Mouse (Mus musculus) fibroblast of lung, adult 2 months (primary cell): ENCODE measurements around the gene Pfn1.

Experiments used
- DNase-seq: peaks from one replicate; pipeline ENCODE4 v3.0.0-alpha.2; 2011; ENCODE audit warnings: low read depth

Pfn1 gene

GRCm38 (mm10) chr11:70654923-70655570 lies 603 bp upstream of the Pfn1 start:
- no peak for DNase-seq

GRCm38 (mm10) chr11:70653345-70654197 lies 873 bp downstream of the Pfn1 start:
- no peak for DNase-seq

DNA sequence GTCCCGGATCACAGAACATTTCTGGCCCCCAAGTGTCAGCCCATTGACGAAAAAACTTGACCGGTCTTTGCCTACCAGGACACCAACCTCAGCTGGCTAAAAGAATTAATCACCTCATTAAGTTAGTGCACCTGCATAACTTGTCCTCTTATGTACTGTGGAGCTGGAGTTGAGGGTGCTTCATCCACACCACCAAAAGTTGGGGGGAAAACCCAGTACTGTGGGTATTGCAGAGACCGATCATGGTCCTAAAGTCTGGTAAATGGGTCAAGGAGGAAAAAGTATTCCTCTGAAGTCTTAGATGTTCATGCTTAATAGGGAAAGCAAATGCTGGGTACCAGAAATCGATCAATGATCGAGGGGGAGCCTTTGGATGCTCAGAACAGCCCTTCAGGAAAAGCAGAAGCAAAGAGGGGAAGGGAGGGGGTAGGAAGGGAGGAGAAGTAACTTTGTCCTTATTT lies 1.5 kb downstream of the Pfn1 start:
- no peak for DNase-seq

DNA sequence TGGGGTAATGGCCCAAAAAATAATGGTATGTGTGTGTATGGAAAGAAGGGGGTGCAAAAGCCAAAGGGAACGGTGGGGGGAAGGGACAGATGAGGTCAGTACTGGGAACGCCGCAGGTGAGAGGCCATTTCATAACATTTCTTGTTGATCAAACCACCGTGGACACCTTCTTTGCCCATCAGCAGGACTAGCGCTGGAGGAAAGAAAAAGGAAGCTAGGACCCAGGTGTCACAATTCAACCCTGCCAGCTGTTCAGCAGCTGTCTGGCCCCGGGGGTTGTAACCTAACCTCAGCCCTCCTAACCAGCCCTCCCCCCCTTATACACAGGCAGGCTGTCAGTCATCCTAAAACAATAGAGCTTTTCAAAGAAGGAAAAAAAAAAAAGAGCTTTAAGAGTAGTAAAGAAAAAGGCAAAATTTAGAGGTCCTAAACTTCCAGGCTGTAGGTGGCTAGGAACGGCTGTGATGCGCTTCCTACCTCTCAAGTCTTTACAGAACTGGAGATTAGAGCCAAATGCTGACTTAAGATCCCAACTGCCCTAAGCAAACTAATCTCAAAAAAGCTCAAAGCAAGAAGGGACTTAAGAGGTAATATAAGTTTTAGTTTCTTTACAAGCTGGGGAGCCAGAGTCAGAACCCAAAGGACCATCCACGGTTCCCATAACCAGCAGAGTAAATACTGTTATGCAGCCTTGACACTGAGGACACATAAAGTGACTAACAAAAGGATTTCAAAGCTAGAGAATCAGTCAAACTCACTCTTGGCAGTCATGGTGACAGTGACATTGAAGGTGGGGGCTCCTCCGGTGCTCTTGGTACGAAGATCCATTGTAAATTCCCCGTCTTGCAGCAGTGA lies 2.2 kb downstream of the Pfn1 start:
- no peak for DNase-seq

GRCm38 (mm10) chr11:70651391-70651790 lies 3.1 kb downstream of the Pfn1 start:
- DNase-seq: no peak

- DNase-seq: no peak
Observed at GRCm38 (mm10) chr11:70650322-70651175, 3.9 kb downstream of the Pfn1 start.

DNA sequence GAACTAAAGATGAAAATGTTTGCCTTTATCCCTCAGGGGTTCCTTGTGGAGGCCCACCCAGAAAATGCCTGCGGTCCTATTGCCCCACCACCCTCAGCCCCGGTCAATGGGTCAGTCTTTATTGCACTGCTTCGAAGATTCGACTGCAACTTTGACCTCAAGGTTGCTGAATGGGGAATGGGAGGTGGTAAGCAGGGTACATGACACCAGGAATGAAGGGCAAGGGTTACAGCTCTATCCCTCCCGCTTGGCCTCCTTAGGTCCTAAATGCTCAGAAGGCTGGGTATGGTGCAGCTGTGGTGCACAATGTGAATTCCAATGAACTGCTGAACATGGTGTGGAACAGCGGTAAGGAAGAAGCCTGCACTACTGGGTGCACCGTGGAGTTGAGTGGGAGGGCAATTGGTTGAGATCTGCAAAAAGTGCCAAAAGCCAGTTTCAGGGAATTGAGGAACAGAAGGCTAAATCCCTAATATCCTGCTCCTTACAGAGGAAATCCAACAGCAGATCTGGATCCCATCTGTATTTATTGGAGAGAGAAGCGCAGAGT lies 5.2 kb downstream of the Pfn1 start:
- DNase-seq: no peak

DNA sequence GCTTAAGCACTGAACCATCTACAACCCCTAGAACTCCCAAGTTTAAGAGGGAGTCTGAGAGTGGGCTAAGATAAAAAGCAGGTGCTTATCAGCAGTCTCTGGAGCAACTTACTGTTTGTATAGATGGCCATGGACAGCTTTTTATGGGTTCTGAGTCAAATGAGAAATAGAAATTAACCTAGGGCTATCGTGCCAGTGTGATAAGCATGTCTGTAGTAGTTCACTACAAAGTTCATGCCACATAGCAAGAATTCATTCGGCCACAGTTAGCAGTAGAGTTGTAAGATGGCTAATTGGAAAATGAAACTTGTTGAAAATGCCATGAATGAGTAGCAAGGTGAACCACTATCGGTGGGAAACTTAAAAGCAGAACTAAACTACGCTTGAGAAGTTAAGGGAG lies 5.9 kb downstream of the Pfn1 start:
- DNase-seq: no peak

DNA sequence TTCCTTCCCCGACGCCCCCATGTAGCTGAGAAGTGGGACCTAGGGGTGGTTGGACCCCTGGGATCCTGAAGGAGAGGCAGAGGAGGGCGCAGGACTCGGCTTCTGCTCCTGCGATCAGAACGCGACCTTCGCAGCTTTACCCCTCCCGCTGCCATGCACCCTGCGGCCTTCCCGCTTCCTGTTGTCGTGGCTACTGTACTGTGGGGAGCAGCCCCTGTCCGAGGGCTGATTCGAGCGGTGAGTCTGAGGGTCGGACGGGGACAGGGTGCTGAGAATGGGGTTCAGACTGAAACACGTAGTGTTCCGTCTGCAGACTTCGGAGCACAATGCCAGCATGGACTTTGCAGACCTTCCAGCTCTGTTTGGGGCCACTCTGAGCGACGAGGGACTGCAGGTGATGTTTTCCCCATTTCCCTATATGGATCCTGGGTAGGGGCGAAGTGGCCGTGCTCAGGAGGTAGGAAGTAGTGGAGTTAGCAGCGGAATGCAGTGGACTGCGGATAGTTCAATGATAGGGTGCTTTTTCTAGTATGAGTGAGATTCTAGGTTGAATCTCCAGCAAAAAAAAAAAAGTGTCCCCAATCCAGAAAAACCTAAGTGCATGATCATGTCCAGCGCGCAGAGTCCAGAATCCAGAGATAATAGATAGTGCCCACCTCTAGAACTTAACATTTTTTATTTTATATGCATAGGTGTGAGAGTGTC lies 6.6 kb downstream of the Pfn1 start:
- no peak for DNase-seq

- DNase-seq: peak; percentile 95
Observed at GRCm38 (mm10) chr11:70646691-70647650, 7.5 kb downstream of the Pfn1 start, which contains the start of the genes Rnf167 and Slc25a11. Gene Rnf167 (plus strand): TSS chr11:70647235. Gene Slc25a11 (minus strand): TSS chr11:70647479.

DNA sequence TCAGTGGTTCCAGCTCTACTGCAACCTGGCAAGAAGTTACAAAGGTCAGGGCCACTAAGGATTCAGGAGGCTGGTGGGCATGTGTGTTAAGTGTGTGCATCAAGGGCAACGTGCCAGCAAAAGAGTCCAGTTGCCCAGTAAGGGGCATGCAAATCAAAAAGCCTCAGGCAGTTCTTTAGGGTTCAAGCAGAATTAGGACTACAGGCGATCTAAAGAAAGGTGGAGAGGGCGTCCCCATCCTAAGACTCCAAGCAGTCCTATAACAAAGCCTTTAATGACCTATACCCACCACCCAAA lies 8.2 kb downstream of the Pfn1 start:
- no peak for DNase-seq

DNA sequence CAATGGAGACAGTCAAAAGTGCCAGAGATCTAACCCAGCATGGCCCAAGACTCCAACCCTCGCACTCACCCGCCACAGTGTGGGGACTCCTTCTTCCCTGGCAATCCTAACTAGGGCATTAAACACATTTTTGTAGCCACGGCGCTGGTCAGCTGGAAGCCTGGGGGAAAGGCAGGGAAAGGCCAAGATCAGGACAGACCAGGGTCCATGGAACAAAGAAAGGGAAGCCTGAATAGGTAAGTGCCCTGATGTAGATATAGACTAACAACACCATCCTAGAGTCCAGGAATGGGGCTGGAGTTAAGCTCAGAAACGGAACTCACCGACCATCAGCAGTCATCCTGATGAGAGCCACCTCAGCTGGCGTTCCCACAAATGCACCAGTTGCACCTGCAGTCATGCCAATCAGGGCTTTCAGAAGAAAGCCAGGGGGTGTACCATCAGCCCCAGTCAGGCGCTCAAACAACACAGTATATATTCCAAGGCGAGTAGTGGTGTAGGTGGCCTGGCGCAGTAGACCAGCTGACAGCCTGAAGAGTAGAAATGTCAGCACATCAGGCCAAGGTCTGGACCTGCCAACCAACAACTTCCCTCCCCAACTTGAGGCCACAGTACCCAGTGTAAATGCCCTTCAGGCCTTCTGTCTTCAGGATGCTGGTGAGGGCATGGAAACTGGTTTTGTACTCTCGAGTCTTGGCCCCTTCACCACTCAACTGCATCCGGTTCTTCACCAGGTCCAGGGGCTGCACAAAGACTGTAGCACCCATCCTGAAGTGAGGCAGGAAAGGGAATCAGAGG lies 8.8 kb downstream of the Pfn1 start:
- no peak for DNase-seq

DNA sequence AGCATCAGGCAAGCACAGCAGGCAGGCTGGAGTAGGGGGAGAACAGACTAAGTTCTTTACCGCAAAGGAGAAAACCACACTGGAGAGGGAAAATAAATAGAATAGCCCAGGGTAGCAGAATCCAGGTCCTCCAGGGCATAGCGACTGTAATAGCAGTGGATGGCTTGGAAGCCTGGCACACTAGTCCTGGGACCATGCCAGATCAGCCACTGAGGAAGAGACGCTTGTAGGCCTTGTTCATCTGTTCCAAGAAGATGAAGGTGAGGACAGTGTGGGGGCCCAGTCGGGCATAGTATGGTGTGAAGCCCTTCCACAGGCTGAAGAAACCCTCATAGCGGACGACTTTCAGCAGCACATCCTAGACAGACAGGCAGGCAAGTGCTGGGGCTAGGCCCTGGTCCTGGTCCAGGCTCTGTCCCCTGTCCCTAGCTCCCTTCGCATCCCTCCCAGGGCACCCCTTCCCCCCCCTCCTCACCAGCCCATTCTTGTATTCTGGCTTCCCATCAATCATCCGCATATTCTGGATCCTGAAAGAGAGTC lies 9.8 kb downstream of the Pfn1 start:
- no peak for DNase-seq

DNA sequence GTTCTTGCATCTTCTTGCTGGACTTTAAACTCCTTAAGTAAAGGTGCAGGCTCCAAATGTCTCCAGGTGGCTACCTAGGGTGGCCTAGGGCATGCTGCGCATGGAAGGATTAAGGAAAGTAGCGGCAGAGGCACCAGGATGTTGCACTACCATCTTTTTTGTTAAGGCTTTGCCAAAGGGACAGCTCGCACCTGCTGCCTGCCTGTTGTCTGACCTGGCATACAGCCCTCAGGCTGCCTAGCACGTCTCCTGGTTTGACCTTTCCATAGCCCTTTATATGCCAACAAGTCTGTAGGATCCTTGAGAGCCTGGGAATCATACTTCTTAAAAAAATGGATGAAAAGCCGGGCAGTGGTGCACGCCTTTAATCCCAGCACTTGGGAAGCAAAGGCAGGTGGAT lies 11.4 kb downstream of the Pfn1 start:
- DNase-seq: no peak

- DNase-seq: no peak
Observed at GRCm38 (mm10) chr11:70641241-70641640, 13.2 kb downstream of the Pfn1 start.

DNA sequence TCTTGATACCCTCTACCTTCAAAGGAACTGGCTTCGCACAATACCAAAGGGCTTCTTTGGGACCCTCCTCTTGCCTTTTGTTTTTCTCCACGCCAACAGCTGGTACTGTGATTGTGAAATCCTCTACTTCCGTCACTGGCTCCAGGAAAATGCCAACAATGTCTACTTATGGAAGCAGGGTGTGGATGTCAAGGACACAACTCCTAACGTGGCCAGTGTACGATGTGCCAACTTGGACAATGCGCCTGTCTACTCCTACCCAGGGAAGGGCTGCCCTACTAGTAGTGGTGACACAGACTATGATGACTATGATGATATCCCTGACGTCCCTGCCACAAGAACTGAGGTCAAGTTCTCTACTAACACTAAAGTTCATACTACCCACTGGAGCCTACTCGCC lies 14.5 kb downstream of the Pfn1 start:
- DNase-seq: no peak

- DNase-seq: no peak
Observed at GRCm38 (mm10) chr11:70638714-70639278, 15.6 kb downstream of the Pfn1 start, which contains the start of gene Gp1ba. Gene Gp1ba (plus strand): TSS chr11:70639122.

DNA sequence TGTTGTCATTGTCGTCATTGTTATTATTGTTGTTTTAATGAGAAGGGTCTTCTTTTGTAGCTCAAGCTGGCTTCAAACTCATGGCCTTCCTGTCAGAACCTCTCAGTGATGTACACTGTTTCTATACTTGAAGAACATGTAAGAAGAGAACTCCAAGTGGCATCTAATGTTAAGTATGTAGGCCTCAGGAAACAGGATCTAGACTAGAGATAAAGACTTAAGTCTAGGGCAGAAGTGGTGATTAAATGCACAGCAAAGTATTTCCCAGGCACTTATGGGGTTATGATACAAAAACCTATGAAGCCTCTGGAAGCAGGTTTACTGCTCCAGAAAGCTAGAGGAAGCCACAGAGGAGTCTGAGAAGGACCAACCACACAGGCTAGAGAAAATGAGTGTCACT lies 16.2 kb downstream of the Pfn1 start:
- DNase-seq: no peak
